In genomic region chr17:74414671-74415070, GRCm38 (mm10) we compare ENCODE assay signal across 19 mouse cellular contexts. TPM values are rescaled to one million over a fixed set of nuclear protein-coding genes. Genes with fewer than 3 reads are reported as not detected.
DNase-seq lines count a peak whose midpoint lies in the region; ATAC-seq and TF ChIP-seq lines count a peak whose summit lies in the region.
"Had no signal": no experiment of that assay in that cellular context is flagged by ENCODE, and none has a peak within 500 bp of the region (broad histone marks: within the 10 kb centered on the region; RNA-seq: fewer than 3 reads in every experiment).

No protein-coding gene starts in this region.

- H3K9me3 ChIP-seq in liver, embryonic 15.5 days (replicated peaks) = no peaks in the 10 kb centered on the region
- H3K9me3 ChIP-seq in embryonic facial prominence, embryonic 10.5 days = no peaks in the 10 kb centered on the region
- H3K9me3 ChIP-seq: embryonic facial prominence, embryonic 12.5 days; heart, embryonic 10.5 days; hindbrain, embryonic 13.5 days had no signal

- H3K27ac ChIP-seq in liver, embryonic 15.5 days (replicated peaks) = peak overlapping the region; percentile 31; the same call in 1 of the 2 replicates
- peak overlapping the region; percentile 47 for H3K27ac ChIP-seq in macrophage
- no peak overlapping the region for H3K27ac ChIP-seq in embryonic facial prominence, embryonic 10.5 days (replicated peaks)
- H3K27ac ChIP-seq in left cerebral cortex, adult 2 months = no peak overlapping the region
- H3K27ac ChIP-seq: embryonic facial prominence, embryonic 12.5 days; heart, embryonic 10.5 days; hindbrain, embryonic 13.5 days; hindbrain, postnatal 0 days had no signal

- H3K79me2 ChIP-seq in macrophage (ENCODE audit: inconsistent target) = no peaks in the 10 kb centered on the region

- 0 out of 2 replicates have a peak, but pooled peaks cover 4% of the 10 kb centered on the region for H3K4me1 ChIP-seq in liver, embryonic 15.5 days (replicated peaks)
- peaks cover 10% of the 10 kb centered on the region; the same call in 1 of the 2 replicates for H3K4me1 ChIP-seq in embryonic facial prominence, embryonic 10.5 days
- H3K4me1 ChIP-seq: embryonic facial prominence, embryonic 12.5 days; hindbrain, embryonic 13.5 days had no signal

- WGBS in liver, embryonic 15.5 days (ENCODE audit: insufficient replicate concordance) = 28% methylated on average over 1 of the region's 1 CpGs
- 8% methylated on average over 1 of the region's 1 CpGs for WGBS in macrophage (ENCODE audit: missing documents)
- 65% methylated on average over 1 of the region's 1 CpGs for WGBS in embryonic facial prominence, embryonic 10.5 days

- intact Hi-C loops in left cerebral cortex, adult 2 months (cut with DNase I) = no loop called here

- no peak overlapping the region for H3K4me2 ChIP-seq in liver, embryonic 15.5 days
- H3K4me2 ChIP-seq: embryonic facial prominence, embryonic 12.5 days; hindbrain, embryonic 13.5 days had no signal

- no peak overlapping the region for H3K9ac ChIP-seq in liver, embryonic 15.5 days
- H3K9ac ChIP-seq: embryonic facial prominence, embryonic 12.5 days; hindbrain, embryonic 13.5 days had no signal

- H3K4me3 ChIP-seq in liver, embryonic 15.5 days (replicated peaks) = no peak overlapping the region
- H3K4me3 ChIP-seq in macrophage (ENCODE audit: inconsistent target) = no peak overlapping the region
- no peak overlapping the region for H3K4me3 ChIP-seq in embryonic facial prominence, embryonic 10.5 days
- no peak overlapping the region for H3K4me3 ChIP-seq in left cerebral cortex, adult 2 months
- H3K4me3 ChIP-seq: embryonic facial prominence, embryonic 12.5 days; heart, embryonic 10.5 days; hindbrain, embryonic 13.5 days had no signal

- ATAC-seq in liver, embryonic 15.5 days (ENCODE audit: insufficient read depth) = no peak
- 0 out of 2 replicates have a peak, but pooled peaks have one; percentile 14 for ATAC-seq in megakaryocyte-erythroid progenitor cell, adult 5-6 weeks (replicated peaks; ENCODE audit: low FRiP score, low TSS enrichment, poor library complexity, severe bottlenecking)
- ATAC-seq: forebrain, embryonic 16.5 days; hindbrain, postnatal 0 days had no signal

- no peaks in the 10 kb centered on the region for H3K27me3 ChIP-seq in liver, embryonic 15.5 days
- H3K27me3 ChIP-seq in embryonic facial prominence, embryonic 10.5 days (replicated peaks; ENCODE audit: low read depth, poor library complexity, severe bottlenecking) = no peaks in the 10 kb centered on the region
- H3K27me3 ChIP-seq: embryonic facial prominence, embryonic 12.5 days; hindbrain, embryonic 13.5 days had no signal

- peaks cover 59% of the 10 kb centered on the region for H3K36me3 ChIP-seq in liver, embryonic 15.5 days (replicated peaks)
- peaks cover 50% of the 10 kb centered on the region for H3K36me3 ChIP-seq in macrophage (ENCODE audit: inconsistent target)
- peaks cover 88% of the 10 kb centered on the region for H3K36me3 ChIP-seq in embryonic facial prominence, embryonic 10.5 days (replicated peaks)

- no peak for TF ChIP-seq CTCF in left cerebral cortex, adult 2 months (IDR thresholded peaks at IDR 0.05)

- no peak for DNase-seq in liver
- no peak for DNase-seq in embryonic facial prominence, embryonic 10.5 days (ENCODE audit: low spot score)
- no peak for DNase-seq in ovary, postnatal 10 days (ENCODE audit: low spot score)
- DNase-seq in left cerebral cortex, adult 2 months (ENCODE audit: extremely low spot score in 1 of 2, low spot score in 2 of 2) = no peak
- DNase-seq: adrenal gland, adult 2 months; adrenal gland, postnatal 25 days; cerebellum, adult 2 months; cerebellum, postnatal 10 days; embryo, embryonic 11 days; gastrocnemius, postnatal 10 days; heart, postnatal 14 days had no signal

RNA-seq across cellular contexts. Expression of gene Slc30a6, which starts 19.3 kb away (rescaled TPM):
- polyA plus RNA-seq in liver, embryonic 15.5 days (2015; fragmentation: Nextera tagmentation; extraction: Ambion mirVana) = 16.4 and 17.6 TPM in 2 replicates
- 100 to 1,000 TPM in 1 of 26 experiments, 10 to 100 TPM in 25; 29.3 to 100 (median 57.0) TPM for total RNA-seq in macrophage (2018; cell fraction: chromatin; rRNA removed)
- total RNA-seq in macrophage (2018; cell fraction: cytosol; rRNA removed) = 10 to 100 TPM; 10.6 to 22.9 (median 13.6) TPM
- total RNA-seq in macrophage (2018; cell fraction: nucleus; rRNA removed) = 10 to 100 TPM; 24.1 to 59.8 (median 33.6) TPM
- polyA plus RNA-seq in macrophage (2018) = 11.1 to 14.4 TPM (median 14.3 TPM) in 3 replicates
- 17.4 and 18.1 TPM in 2 replicates for total RNA-seq in megakaryocyte-erythroid progenitor cell, adult 5-6 weeks (2014; fragmentation: Nextera tagmentation)
- total RNA-seq in megakaryocyte-erythroid progenitor cell, adult 5-6 weeks (2017) = 8.9 and 12.4 TPM in 2 replicates
- 38.3 and 39.2 TPM in 2 replicates for polyA plus RNA-seq in embryonic facial prominence, embryonic 10.5 days (2016; fragmentation: Nextera tagmentation; extraction: Ambion mirVana)
- total RNA-seq in left cerebral cortex, adult 2 months (2021) = 10 to 100 TPM; 12.6 to 15.6 TPM

RNA-seq across cellular contexts. Expression of gene Nlrc4, which starts 44.3 kb away (rescaled TPM):
- 0.48 and 0.58 TPM in 2 replicates for polyA plus RNA-seq in liver, embryonic 15.5 days (2015; fragmentation: Nextera tagmentation; extraction: Ambion mirVana)
- 10 to 100 TPM in 25 of 26 experiments, 1 to 10 TPM in 1; 7.0 to 64.3 (median 34.6) TPM for total RNA-seq in macrophage (2018; cell fraction: chromatin; rRNA removed)
- 1 to 10 TPM; 4.9 to 9.3 (median 6.7) TPM for total RNA-seq in macrophage (2018; cell fraction: cytosol; rRNA removed)
- total RNA-seq in macrophage (2018; cell fraction: nucleus; rRNA removed) = 10 to 100 TPM in 24 of 26 experiments, 1 to 10 TPM in 2; 9.2 to 49.4 (median 21.9) TPM
- 5.8 to 7.9 TPM (median 5.9 TPM) in 3 replicates for polyA plus RNA-seq in macrophage (2018)
- 0.11 and 0.30 TPM in 2 replicates for total RNA-seq in megakaryocyte-erythroid progenitor cell, adult 5-6 weeks (2014; fragmentation: Nextera tagmentation)
- 0.42 and 1.4 TPM in 2 replicates for total RNA-seq in megakaryocyte-erythroid progenitor cell, adult 5-6 weeks (2017)
- 0.16 and 0.19 TPM in 2 replicates for polyA plus RNA-seq in embryonic facial prominence, embryonic 10.5 days (2016; fragmentation: Nextera tagmentation; extraction: Ambion mirVana)
- total RNA-seq in left cerebral cortex, adult 2 months (2021) = under 1 TPM; 0.16 to 0.41 TPM

Comparison
In these comparisons a context has a peak if more than half of its experiments do, and no peak if none do; other contexts are left out.
1. H3K27ac ChIP-seq: peak in liver, embryonic 15.5 days (single experiment) and macrophage (single experiment); none in embryonic facial prominence, embryonic 10.5 days (single experiment) and left cerebral cortex, adult 2 months (single experiment).